Mouse (Mus musculus) heart, adult 2 months (tissue): ENCODE measurements at regions not wholly inside any gene's neighbourhood (a gene's known extent, or its start where the extent isn't known, plus 50 kb on each side); places are given as distances from the start of the nearest gene placed in this dataset.

Experiments used
- DNase-seq, 2 experiments: peaks; one replicate each; pipeline ENCODE4 v3.0.0; 2021
- H3K27ac ChIP-seq: fragments of 200-600 bp; 2 replicates; pipeline ENCODE4 v1.8.1; 2022
- H3K27me3 ChIP-seq: fragments of 200-500 bp; 2 replicates; pipeline ENCODE4 v1.6.1; 2012; ENCODE audit warnings: mild to moderate bottlenecking, low read length, inconsistent platforms, mixed read lengths; ENCODE audit not compliant: control insufficient read depth, insufficient read depth
- H3K36me3 ChIP-seq: fragments of 200-500 bp; 2 replicates; pipeline ENCODE4 v1.6.1; 2012; ENCODE audit warnings: low read length, inconsistent platforms; ENCODE audit not compliant: control insufficient read depth, insufficient read depth
- H3K4me1 ChIP-seq: fragments of 200-500 bp; 2 replicates; pipeline ENCODE4 v1.6.1; 2011; ENCODE audit warnings: low read length; ENCODE audit not compliant: control insufficient read depth, insufficient read depth
- H3K4me3 ChIP-seq: fragments of 200-600 bp; 2 replicates; pipeline ENCODE4 v1.8.1; 2022
- H3K79me2 ChIP-seq: fragments of 200-500 bp; replicated peaks from 2 replicates; pipeline ENCODE4 v1.6.1; 2012; ENCODE audit warnings: mild to moderate bottlenecking, inconsistent platforms, low read length, moderate library complexity, mixed read lengths; ENCODE audit not compliant: control insufficient read depth, insufficient read depth
- H3K9ac ChIP-seq: fragments of 200-500 bp; 2 replicates; pipeline ENCODE4 v1.6.1; 2012; ENCODE audit warnings: low read depth, mild to moderate bottlenecking, control low read depth, inconsistent platforms, low read length, mixed read lengths
- CTCF ChIP-seq: fragments of 200-600 bp; IDR thresholded peaks from 2 replicates; pipeline ENCODE4 v1.8.1; 2022; ENCODE audit warnings: antibody characterized with exemption, mild to moderate bottlenecking, moderate library complexity
- EP300 ChIP-seq: fragments of 200-500 bp; IDR thresholded peaks from 2 replicates; pipeline ENCODE4 v1.6.1; 2011; ENCODE audit warnings: low read depth, low read length, control low read depth; ENCODE audit not compliant: insufficient read depth
- POLR2A ChIP-seq: fragments of 200-500 bp; IDR thresholded peaks from 2 replicates; pipeline ENCODE4 v1.6.1; 2011; ENCODE audit warnings: mild to moderate bottlenecking, low read depth, low read length, control low read depth; ENCODE audit not compliant: insufficient read depth
- WGBS: fragments of 180-500 bp; shearing (Covaris S2); methylation state at CpG from one replicate; pipeline ENCODE4 v1.1.7; 2018; 5-methylcytosine and 5-hydroxymethylcytosine counted together
- intact Hi-C: fragments of 180-260 bp; cut with DNase I; formaldehyde crosslinking; loops from one replicate; pipeline ENCODE4 v1.15.1; 2025

GRCm38 (mm10) chr3:137226151-137226550 lies 114.7 kb upstream of the Emcn start:
- H3K4me3 ChIP-seq = no peak overlapping the region

GRCm38 (mm10) chr3:137227122-137227838 lies 113.6 kb upstream of the Emcn start:
- H3K9ac ChIP-seq = no peak overlapping the region
- H3K36me3 ChIP-seq = no peaks in the 10 kb centered on the region
- intact Hi-C loops = loop anchor here (5.0 kb wide), 2 partner anchors 50 to 75 kb away; no protein-coding TSS in a partner anchor
- H3K79me2 ChIP-seq = no peaks in the 10 kb centered on the region
- H3K27ac ChIP-seq = no peak overlapping the region; the same call in 1 of the 2 replicates
- no peak for TF ChIP-seq CTCF
- TF ChIP-seq EP300 = no peak
- no peak for TF ChIP-seq POLR2A
- no peak overlapping the region for H3K4me3 ChIP-seq
- DNase-seq = no peak
- H3K4me1 ChIP-seq = peaks cover 4% of the 10 kb centered on the region
- 68% methylated on average over 5 of the region's 5 CpGs for WGBS
- H3K27me3 ChIP-seq = no peaks in the 10 kb centered on the region

More at GRCm38 (mm10) chr3:137226151-137226550, 114.7 kb upstream of the Emcn start:
- 67% methylated on average over 1 of the region's 1 CpGs for WGBS
- Histone ChIP-seq H3K36me3 (no peaks in the 10 kb centered on the region), H3K27me3 (no peaks in the 10 kb centered on the region), H3K79me2 (no peaks in the 10 kb centered on the region), H3K9ac (no peak overlapping the region), H3K4me1 (peaks cover 4% of the 10 kb centered on the region), H3K27ac (no peak overlapping the region)
- DNase-seq = no peak
- intact Hi-C loops = loop anchor here (5.0 kb wide), 2 partner anchors 51 to 74 kb away; no protein-coding TSS in a partner anchor
- TF ChIP-seq CTCF (no peak), EP300 (no peak), POLR2A (no peak)

GRCm38 (mm10) chr3:137228416-137228815 lies 112.5 kb upstream of the Emcn start:
- Histone ChIP-seq H3K36me3 (no peaks in the 10 kb centered on the region), H3K9ac (no peak overlapping the region), H3K79me2 (no peaks in the 10 kb centered on the region), H3K4me1 (peaks cover 4% of the 10 kb centered on the region), H3K27me3 (no peaks in the 10 kb centered on the region), H3K27ac (no peak overlapping the region), H3K4me3 (no peak overlapping the region)
- intact Hi-C loops = loop anchor here (5.0 kb wide), 2 partner anchors 49 to 76 kb away; no protein-coding TSS in a partner anchor
- DNase-seq = no peak
- 48% methylated on average over 5 of the region's 5 CpGs for WGBS
- TF ChIP-seq CTCF = no peak
- TF ChIP-seq POLR2A = no peak
- no peak for TF ChIP-seq EP300

GRCm38 (mm10) chr3:137242877-137243276 lies 98.0 kb upstream of the Emcn start:
- H3K4me1 ChIP-seq = no peaks in the 10 kb centered on the region; the same call in 1 of the 2 replicates
- WGBS = 5% methylated on average over 1 of the region's 1 CpGs
- TF ChIP-seq POLR2A (no peak), EP300 (no peak), CTCF (no peak)
- H3K4me3 ChIP-seq = no peak overlapping the region
- no peak overlapping the region for H3K9ac ChIP-seq
- DNase-seq = no peak
- no peaks in the 10 kb centered on the region for H3K27me3 ChIP-seq
- H3K79me2 ChIP-seq = no peaks in the 10 kb centered on the region
- no peaks in the 10 kb centered on the region for H3K36me3 ChIP-seq
- H3K27ac ChIP-seq = peak overlapping the region; percentile 71
- intact Hi-C loops = loop anchor here (2.0 kb wide), 3 partner anchors 38 to 100 kb away; no protein-coding TSS in a partner anchor

- Histone ChIP-seq H3K27ac (no peak overlapping the region), H3K4me3 (no peak overlapping the region), H3K36me3 (no peaks in the 10 kb centered on the region), H3K4me1 (no peaks in the 10 kb centered on the region), H3K79me2 (no peaks in the 10 kb centered on the region), H3K9ac (no peak overlapping the region), H3K27me3 (no peaks in the 10 kb centered on the region)
- TF ChIP-seq CTCF = no peak
- no peak for TF ChIP-seq EP300
- no peak for TF ChIP-seq POLR2A
- intact Hi-C loops = no loop called here
- DNase-seq = no peak
- 97% methylated on average over 4 of the region's 4 CpGs for WGBS
Measured at GRCm38 (mm10) chr3:137263907-137264306, 77.0 kb upstream of the Emcn start.

- 79% methylated on average over 1 of the region's 1 CpGs for WGBS
- no peaks in the 10 kb centered on the region for H3K27me3 ChIP-seq
- no peak for DNase-seq
Measured at GRCm38 (mm10) chr3:137267752-137268151, 73.1 kb upstream of the Emcn start.

More at GRCm38 (mm10) chr3:137267752-137268151, 73.1 kb upstream of the Emcn start:
- TF ChIP-seq EP300 (no peak), POLR2A (no peak), CTCF (no peak)
- no peaks in the 10 kb centered on the region for H3K79me2 ChIP-seq
- H3K4me1 ChIP-seq = no peaks in the 10 kb centered on the region
- H3K27ac ChIP-seq = no peak overlapping the region
- H3K36me3 ChIP-seq = no peaks in the 10 kb centered on the region
- intact Hi-C loops = no loop called here
- H3K4me3 ChIP-seq = no peak overlapping the region
- H3K9ac ChIP-seq = no peak overlapping the region
